Mouse (Mus musculus) spleen, adult 2 months (tissue): Measurements from ENCODE around the gene Bckdk. TPM values are rescaled to one million over a fixed set of nuclear protein-coding genes. Genes with fewer than 3 reads are reported as not detected.

Experiments used
- DNase-seq, 2 experiments: peaks; one replicate each; pipeline versions ENCODE4 v3.0.0 to v3.0.0-alpha.2; 2012 to 2021; ENCODE audit warnings: low spot score in 2 of 2, low read depth in 1 of 2
- H3K27ac ChIP-seq: fragments of 200-500 bp; 2 replicates; pipeline ENCODE4 v1.5.1; 2012; ENCODE audit warnings: low read length, inconsistent platforms; ENCODE audit not compliant: insufficient read depth
- H3K27me3 ChIP-seq: fragments of 200-500 bp; 2 replicates; pipeline ENCODE4 v1.6.1; 2012; ENCODE audit warnings: mild to moderate bottlenecking, moderate library complexity, low read length, inconsistent platforms; ENCODE audit not compliant: control insufficient read depth, insufficient read depth
- H3K36me3 ChIP-seq: fragments of 200-500 bp; 2 replicates; pipeline ENCODE4 v1.6.1; 2012; ENCODE audit warnings: mild to moderate bottlenecking, low read length, inconsistent platforms; ENCODE audit not compliant: control insufficient read depth, insufficient read depth
- H3K4me1 ChIP-seq: fragments of 200-500 bp; 2 replicates; pipeline ENCODE4 v1.6.1; 2011; ENCODE audit warnings: inconsistent platforms; ENCODE audit not compliant: control insufficient read depth, insufficient read depth, insufficient read length
- H3K4me3 ChIP-seq: fragments of 200-500 bp; 2 replicates; pipeline ENCODE4 v1.5.1; 2011; ENCODE audit warnings: mild to moderate bottlenecking, inconsistent platforms; ENCODE audit not compliant: insufficient read depth, insufficient read length; ENCODE audit errors: extremely low read depth
- CTCF ChIP-seq: fragments of 200-500 bp; IDR thresholded peaks from 2 replicates; pipeline ENCODE4 v1.5.1; 2011; ENCODE audit warnings: mild to moderate bottlenecking, inconsistent platforms; ENCODE audit not compliant: insufficient read depth, insufficient read length, insufficient replicate concordance; ENCODE audit errors: extremely low read depth
- POLR2A ChIP-seq: fragments of 200-500 bp; IDR thresholded peaks from 2 replicates; pipeline ENCODE4 v1.6.1; 2011; ENCODE audit warnings: low read depth, low read length, inconsistent platforms
- WGBS: fragments of 180-500 bp; shearing (Covaris S2); methylation state at CpG from one replicate; pipeline ENCODE4 v1.1.7; 2018; 5-methylcytosine and 5-hydroxymethylcytosine counted together
- polyA plus RNA-seq: library from polyadenylated mRNA; depleted of rRNA; stranded (reverse); fragments of >200 nt; gene quantifications from 2 replicates; pipeline ENCODE4 v1.2.3, GENCODE M21; 2012

The Bckdk gene
- polyA plus RNA-seq, 1 experiment, result 59.9 TPM

GRCm38 (mm10) chr7:127874812-127875626 is 28.9 kb upstream of the Bckdk start:
- H3K27ac ChIP-seq, result peak overlapping the region; percentile 98; the same call in 1 of the 2 replicates
- peaks cover 19% of the 10 kb centered on the region for H3K36me3 ChIP-seq
- DNase-seq, result no peak
- H3K4me1 ChIP-seq, result peaks cover 12% of the 10 kb centered on the region; the same call in 1 of the 2 replicates
- TF ChIP-seq CTCF (no peak), POLR2A (no peak)
- H3K4me3 ChIP-seq, result peak overlapping the region; percentile 80
- H3K27me3 ChIP-seq, result no peaks in the 10 kb centered on the region
- 6% methylated on average over 20 of the region's 20 CpGs for WGBS

DNA sequence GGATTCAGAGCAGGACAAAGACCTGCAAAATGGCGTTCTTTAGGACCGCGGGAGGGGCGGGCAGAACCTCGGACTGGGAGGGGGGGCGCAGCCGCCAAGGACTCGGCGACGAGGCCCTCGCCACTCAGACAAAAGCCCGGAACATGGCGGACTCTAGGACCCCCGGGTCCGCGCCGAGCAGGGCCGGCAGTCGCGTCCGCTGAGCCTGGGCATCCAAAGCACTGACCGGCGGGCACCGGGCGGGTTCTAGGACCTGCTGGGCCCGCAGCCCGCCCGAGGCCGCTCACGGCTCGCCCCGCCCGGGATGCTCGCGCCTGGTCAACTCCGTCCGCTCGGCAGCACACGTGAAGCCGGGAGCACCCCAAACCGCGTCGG is 28.3 kb upstream of the Bckdk start:
- Histone ChIP-seq H3K4me3 (peak overlapping the region; percentile 80), H3K27ac (peak overlapping the region; percentile 98), H3K27me3 (no peaks in the 10 kb centered on the region), H3K36me3 (peaks cover 22% of the 10 kb centered on the region), H3K4me1 (peaks cover 12% of the 10 kb centered on the region; the same call in 1 of the 2 replicates)
- WGBS, result under 1% methylated on average over 43 of the region's 43 CpGs
- TF ChIP-seq CTCF (no peak), POLR2A (peak; percentile 7; the same call in 1 of the 2 replicates)
- peak; percentile 72 to 94 for DNase-seq

GRCm38 (mm10) chr7:127876041-127876466 is 27.8 kb upstream of the Bckdk start, which contains the start of gene Zfp646:
Gene Zfp646 (plus strand): TSS chr7:127876221.
- DNase-seq, result peak; percentile 66 to 68
- Histone ChIP-seq H3K27me3 (no peaks in the 10 kb centered on the region), H3K36me3 (peaks cover 23% of the 10 kb centered on the region), H3K4me1 (peaks cover 12% of the 10 kb centered on the region; the same call in 1 of the 2 replicates), H3K4me3 (peak within 1 kb of the TSS; percentile 80), H3K27ac (peak within 1 kb of the TSS; percentile 98)
- under 1% methylated on average over 40 of the region's 41 CpGs for WGBS
- no peak for TF ChIP-seq CTCF
- peak; percentile 58 for TF ChIP-seq POLR2A

GRCm38 (mm10) chr7:127876467-127877348 is 27.2 kb upstream of the Bckdk start, which contains the start of gene Zfp668:
Gene Zfp668 (minus strand): TSS chr7:127876828.
- Histone ChIP-seq H3K36me3 (peaks cover 27% of the 10 kb centered on the region), H3K27ac (peak within 1 kb of the TSS; percentile 98), H3K4me1 (peaks cover 12% of the 10 kb centered on the region; the same call in 1 of the 2 replicates), H3K27me3 (no peaks in the 10 kb centered on the region), H3K4me3 (peak within 1 kb of the TSS; percentile 80)
- peak; percentile 83 to 86 for DNase-seq
- TF ChIP-seq POLR2A, result peak; percentile 51; the same call in 1 of the 2 replicates
- no peak for TF ChIP-seq CTCF
- WGBS, result under 1% methylated on average over 60 of the region's 60 CpGs

DNA sequence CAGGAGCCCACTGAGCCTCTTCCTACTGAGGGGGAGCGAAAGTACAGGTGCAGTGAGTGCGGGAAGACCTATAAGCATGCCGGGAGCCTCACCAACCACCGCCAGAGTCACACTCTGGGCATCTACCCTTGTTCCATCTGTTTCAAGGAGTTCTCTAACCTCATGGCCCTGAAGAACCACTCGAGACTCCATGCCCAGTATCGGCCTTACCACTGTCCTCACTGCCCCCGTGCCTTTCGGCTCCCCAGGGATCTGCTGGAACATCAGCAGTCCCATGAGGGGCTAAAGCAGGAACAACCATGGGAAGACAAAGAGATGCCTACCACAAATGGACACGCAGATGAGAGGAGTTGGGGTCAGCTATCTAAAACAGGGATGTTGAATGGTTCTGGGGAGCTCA is 24.6 kb upstream of the Bckdk start:
- TF ChIP-seq POLR2A, result no peak
- TF ChIP-seq CTCF, result no peak
- no peak for DNase-seq
- 99% methylated on average over 9 of the region's 9 CpGs for WGBS
- Histone ChIP-seq H3K36me3 (peaks cover 44% of the 10 kb centered on the region), H3K4me1 (peaks cover 8% of the 10 kb centered on the region; the same call in 1 of the 2 replicates), H3K27ac (no peak overlapping the region), H3K4me3 (no peak overlapping the region), H3K27me3 (no peaks in the 10 kb centered on the region)

DNA sequence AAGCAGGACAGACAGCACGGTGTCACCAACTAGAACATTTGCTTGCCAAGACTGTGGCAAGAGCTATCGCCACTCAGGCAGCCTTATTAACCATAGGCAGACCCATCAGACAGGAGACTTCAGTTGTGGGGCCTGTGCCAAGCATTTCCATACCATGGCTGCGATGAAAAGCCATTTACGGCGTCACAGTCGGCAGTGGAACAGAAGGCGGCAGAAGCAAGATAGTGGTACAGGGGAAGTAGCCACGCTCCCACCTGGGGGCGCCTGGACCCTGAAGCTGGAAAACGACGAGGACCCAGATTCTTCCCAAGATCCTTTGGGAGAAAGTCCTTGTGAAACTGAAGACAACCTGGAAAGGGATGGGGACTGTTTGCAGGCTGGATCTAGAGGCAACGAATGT is 23.5 kb upstream of the Bckdk start:
- no peak overlapping the region for H3K4me3 ChIP-seq
- H3K36me3 ChIP-seq, result peaks cover 46% of the 10 kb centered on the region
- H3K27ac ChIP-seq, result no peak overlapping the region
- 95% methylated on average over 12 of the region's 12 CpGs for WGBS
- DNase-seq, result no peak
- no peaks in the 10 kb centered on the region for H3K27me3 ChIP-seq
- TF ChIP-seq POLR2A (no peak), CTCF (no peak)
- H3K4me1 ChIP-seq, result peaks cover 3% of the 10 kb centered on the region; the same call in 1 of the 2 replicates
